Mouse (Mus musculus): Measurements from ENCODE around the gene Crym.
A peak's percentile ranks its signal among the peaks of the same experiment; 100 is the strongest.

Gene Crym

GRCm38 (mm10) chr7:120158121-120158613, 43.7 kb downstream of the Crym start:
- no peak for DNase-seq (ENCODE audit: low spot score)

DNA sequence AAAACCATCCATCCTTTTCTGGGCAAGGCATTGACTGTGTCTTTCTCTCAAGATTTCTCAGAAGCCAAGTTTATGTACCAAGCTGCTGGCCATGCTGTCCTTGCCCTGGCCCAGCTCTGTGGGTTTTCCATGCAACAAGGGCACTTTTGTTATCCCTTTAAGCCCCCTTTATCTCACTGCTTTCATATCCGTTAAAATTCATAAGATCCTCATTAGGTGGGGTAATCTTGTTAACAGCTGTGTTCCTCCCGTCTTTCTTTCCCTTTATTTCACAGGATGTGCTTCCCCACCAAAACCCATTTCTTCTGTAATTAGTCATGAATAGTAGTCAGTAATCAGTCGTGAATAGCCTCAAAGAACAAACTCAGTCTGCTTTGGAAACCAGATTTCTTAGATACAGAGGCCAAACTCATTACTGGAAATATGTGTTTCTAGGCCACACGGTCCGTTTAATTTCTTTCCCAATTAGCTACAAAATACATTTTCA, 44.3 kb downstream of the Crym start:
- DNase-seq (ENCODE audit: low spot score): no peak

DNA sequence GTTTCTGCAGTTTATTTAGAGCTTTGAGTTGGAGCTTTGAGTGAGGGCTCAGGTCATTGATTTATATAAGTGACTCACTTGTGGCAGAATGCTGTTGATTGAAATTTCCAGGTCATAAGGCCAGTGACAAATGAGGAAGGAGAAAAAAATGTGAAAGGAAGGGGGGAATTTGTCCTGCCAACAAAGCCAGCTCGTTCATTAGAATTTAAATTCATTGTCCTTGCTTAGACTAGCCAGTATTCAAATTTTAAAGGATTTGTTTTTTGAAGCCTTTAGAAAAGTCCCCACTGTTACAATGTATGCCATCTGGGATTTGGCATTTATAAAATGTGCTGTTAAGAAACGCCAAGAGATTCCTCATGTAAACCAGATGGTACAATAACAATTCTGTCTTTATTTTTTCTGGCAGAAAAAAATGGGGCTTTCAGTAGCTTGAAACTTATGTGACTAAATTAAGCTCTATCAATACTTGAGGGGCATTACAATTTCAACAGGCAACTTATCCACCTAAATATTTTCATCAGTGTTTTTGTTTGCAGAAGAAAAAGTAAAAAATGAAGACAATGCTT, 45.0 kb downstream of the Crym start:
- peak; percentile 20 for DNase-seq (ENCODE audit: low spot score)

GRCm38 (mm10) chr7:120150898-120151297, 51.0 kb downstream of the Crym start:
- no peak for DNase-seq (ENCODE audit: low spot score)

DNA sequence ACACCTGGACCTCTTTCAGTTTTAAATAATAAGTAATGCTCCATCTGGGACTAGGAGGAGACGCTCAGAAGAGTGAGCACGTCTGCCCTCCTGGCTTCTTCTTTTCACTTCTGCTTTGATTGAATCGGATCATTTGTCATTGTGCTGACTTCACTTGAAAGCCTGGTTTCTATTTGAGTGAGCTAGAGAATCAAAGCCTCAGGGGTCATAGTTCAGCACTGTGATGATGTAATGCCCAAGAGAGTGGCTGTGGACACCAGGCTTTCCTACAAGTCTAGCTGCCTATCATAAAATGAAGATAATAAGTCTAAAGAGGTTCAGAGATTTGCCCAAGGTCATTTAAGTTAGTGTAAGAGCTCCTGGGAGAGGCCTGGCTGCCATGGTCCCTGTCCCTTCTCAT, 51.7 kb downstream of the Crym start:
- peak; percentile 67 for DNase-seq (ENCODE audit: low spot score)

GRCm38 (mm10) chr7:120145191-120145590, 56.7 kb downstream of the Crym start, which contains the start of gene Zp2:
TSS of gene Zp2 (minus strand) at chr7:120145291.
- DNase-seq (ENCODE audit: low spot score): no peak

DNA sequence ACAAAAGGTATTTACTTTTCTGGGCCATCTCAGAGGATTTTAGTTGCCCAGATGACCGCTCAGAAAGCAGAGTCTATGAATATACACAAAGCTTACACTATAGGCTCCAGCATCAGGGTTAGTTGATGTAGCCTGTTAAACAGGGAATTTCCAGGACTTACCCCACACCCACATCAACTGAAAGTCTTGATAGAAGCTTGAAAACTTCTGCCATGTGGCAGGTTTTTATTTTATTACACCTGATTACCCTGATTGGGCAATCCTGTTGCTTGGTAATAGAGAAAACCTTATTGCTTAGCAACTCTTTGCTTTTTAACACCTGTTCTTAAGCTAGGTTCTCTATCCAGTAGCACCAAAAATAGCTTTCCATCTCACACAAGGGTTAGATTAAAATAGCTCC, 59.2 kb downstream of the Crym start:
- no peak for DNase-seq (ENCODE audit: low spot score)

Measured in embryo, embryonic 10 days (tissue).